Mouse (Mus musculus): ENCODE measurements around the gene Grm2. TPM values are rescaled to one million over a fixed set of nuclear protein-coding genes. Genes with fewer than 3 reads are reported as not detected.

Grm2 gene
- total RNA-seq, 1 experiment from 2014 or later = not detected

Other genes starting within 250 kb of the Grm2 start
- 440 and 528 TPM in 2 replicates for gene Rpl29, start 226.6 kb downstream of the Grm2 start, total RNA-seq (2017)
- 5.2 and 5.9 TPM in 2 replicates for gene Acy1, start 217.8 kb downstream of the Grm2 start, total RNA-seq (2017)
- 3.2 and 3.3 TPM in 2 replicates for gene Abhd14b, start 208.6 kb downstream of the Grm2 start, total RNA-seq (2017)
- 2.2 and 3.3 TPM in 2 replicates for gene Abhd14a, start 208.4 kb downstream of the Grm2 start, total RNA-seq (2017)
- 1.2 and 5.2 TPM in 2 replicates for gene Pcbp4, start 202.8 kb downstream of the Grm2 start, total RNA-seq (2017)
- gene Gpr62, start 190.1 kb downstream of the Grm2 start, total RNA-seq (2017) = not detected in 2 replicates
- gene Rrp9, start 180.1 kb downstream of the Grm2 start, total RNA-seq (2017) = 18.7 and 27.8 TPM in 2 replicates
- 49.8 and 53.4 TPM in 2 replicates for gene Parp3, start 179.1 kb downstream of the Grm2 start, total RNA-seq (2017)
- not detected in 2 replicates for gene Iqcf1, start 156.1 kb downstream of the Grm2 start, total RNA-seq (2017)
- not detected in 2 replicates for gene Iqcf5, start 141.5 kb downstream of the Grm2 start, total RNA-seq (2017)
- gene Iqcf3, start 94.5 kb downstream of the Grm2 start, total RNA-seq (2017) = not detected in 2 replicates
- not detected in 2 replicates for gene Iqcf4, start 85.1 kb downstream of the Grm2 start, total RNA-seq (2017)
- not detected in 2 replicates for gene Iqcf6, start 29.5 kb downstream of the Grm2 start, total RNA-seq (2017)
- 15.2 and 24.6 TPM in 2 replicates for gene Tex264, start 29.8 kb upstream of the Grm2 start, total RNA-seq (2017)
- gene Rad54l2, start 133.1 kb upstream of the Grm2 start, total RNA-seq (2017) = 16.9 and 17.7 TPM in 2 replicates
- 28.9 and 33.6 TPM in 2 replicates for gene Dcaf1, start 165.8 kb upstream of the Grm2 start, total RNA-seq (2017)
- 20.0 and 22.8 TPM in 2 replicates for gene Rbm15b, start 231.3 kb upstream of the Grm2 start, total RNA-seq (2017)
- gene Manf, start 235.9 kb upstream of the Grm2 start, total RNA-seq (2017) = 55.9 and 59.3 TPM in 2 replicates

All from neutrophil, adult 5-6 weeks (primary cell).